Mouse (Mus musculus): ENCODE measurements around the gene Vegfb. TPM values are rescaled to one million over a fixed set of nuclear protein-coding genes. Genes with fewer than 3 reads are reported as not detected.

Gene Vegfb
- polyA plus RNA-seq, 1 experiment from 2014 or later: 26.2 TPM

DNA sequence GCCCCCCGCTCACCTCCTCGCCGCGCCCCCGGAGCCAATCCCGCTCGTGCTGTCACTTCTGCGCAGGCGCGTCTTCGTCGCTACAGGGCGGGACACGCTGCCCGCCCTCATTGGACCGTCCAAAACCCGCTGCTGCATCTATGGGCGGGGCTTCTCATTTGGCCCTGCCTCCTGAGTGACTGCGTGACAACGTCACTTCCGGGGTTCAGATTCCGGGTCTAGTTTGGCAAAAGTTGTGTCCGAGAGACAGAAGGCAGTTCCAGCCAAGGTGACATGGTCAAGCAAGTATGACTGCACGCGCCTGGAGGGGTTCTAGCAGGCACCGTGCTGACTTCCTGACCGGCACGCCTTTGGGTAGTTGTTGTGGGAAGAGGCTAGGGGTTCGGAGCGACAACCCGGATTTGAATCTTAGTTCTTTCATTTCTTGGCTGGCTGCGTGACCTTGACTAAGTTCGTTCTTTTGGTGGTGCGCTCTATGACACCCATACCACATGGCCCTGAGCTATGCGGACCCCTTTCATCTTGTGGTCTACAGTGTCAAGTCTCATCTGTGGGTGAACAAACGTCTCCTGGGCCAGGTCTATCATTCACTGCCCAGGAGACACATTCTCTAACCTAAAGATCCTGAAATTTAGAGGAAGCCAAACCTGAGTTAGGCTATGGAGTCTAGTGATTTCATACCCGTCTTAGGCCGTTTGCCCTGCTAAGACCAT is 6.9 kb downstream of the Vegfb start, which contains the start of gene Fkbp2:
Gene Fkbp2, minus strand, starts transcription at position 121 of the 713 bp plus-strand sequence.
- ATAC-seq (ENCODE audit: low FRiP score, low TSS enrichment) (peak; percentile 88), DNase-seq (ENCODE audit: low spot score) (peak; percentile 99)
- Histone ChIP-seq H3K4me1 (replicated peaks; ENCODE audit: control insufficient read depth, insufficient read depth) (peaks cover 8% of the 10 kb centered on the region; the same call in 1 of the 2 replicates), H3K27ac (replicated peaks) (peak within 1 kb of the TSS; percentile 82), H3K4me3 (ENCODE audit: low read depth, low read length) (peak within 1 kb of the TSS; percentile 64), H3K36me3 (ENCODE audit: control insufficient read depth, insufficient read depth, low read length) (peaks cover 6% of the 10 kb centered on the region), H3K9me3 (ENCODE audit: control insufficient read depth, low read length) (no peaks in the 10 kb centered on the region), H3K4me2 (replicated peaks; ENCODE audit: low read depth) (peak within 1 kb of the TSS; percentile 84), H3K9ac (ENCODE audit: low read length) (peak within 1 kb of the TSS; percentile 77), H3K27me3 (ENCODE audit: control insufficient read depth, insufficient read depth, low read length) (no peaks in the 10 kb centered on the region)
- TF ChIP-seq CTCF (IDR thresholded peaks at IDR 0.05; ENCODE audit: low read depth) (no peak), EP300 (optimal IDR thresholded peaks at IDR 0.05) (no peak)
- under 1% methylated on average over 38 of the region's 38 CpGs for WGBS

DNA sequence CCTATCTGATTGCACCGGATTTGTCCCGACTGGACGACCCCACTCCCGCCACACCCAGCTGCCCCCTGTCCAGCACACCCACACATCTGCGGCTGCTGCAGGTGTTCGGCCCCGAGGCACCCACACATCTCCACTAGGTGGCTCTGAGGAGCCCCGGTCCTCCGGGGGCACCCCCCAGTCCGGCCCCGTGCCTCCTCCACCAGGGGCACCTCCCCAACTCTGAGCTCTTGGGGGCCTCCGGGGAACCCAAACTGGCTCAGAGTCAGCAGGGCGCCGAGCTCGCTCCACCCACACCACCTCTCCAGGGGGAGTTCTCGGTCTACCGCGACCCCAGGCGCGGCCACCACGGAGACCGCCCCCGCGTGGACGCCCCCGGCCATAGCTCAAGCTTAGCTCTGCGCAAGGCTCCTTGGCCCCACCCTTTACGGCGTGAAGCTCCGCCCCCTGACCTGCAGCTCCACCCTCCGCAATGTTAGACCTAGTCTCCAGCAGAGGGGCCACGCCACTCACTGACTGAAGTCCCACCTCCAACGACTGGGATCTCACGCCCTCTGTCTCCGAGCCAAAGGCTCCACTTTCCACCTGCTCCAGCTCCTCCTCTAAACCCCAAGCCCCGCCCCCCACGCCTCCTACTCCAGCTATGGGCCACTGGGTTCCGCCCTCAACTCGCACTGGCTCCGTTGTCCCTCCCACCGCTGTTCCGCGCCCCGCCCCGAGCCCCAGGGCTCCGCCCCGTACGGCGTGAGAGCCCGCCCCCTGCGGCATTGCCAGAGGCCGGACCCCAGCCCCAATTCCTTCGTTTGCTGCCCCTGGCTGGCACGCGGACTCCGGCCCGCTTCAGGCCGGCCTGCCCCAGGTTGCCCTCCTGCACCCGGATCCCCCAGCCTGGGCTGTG is 7.7 kb downstream of the Vegfb start:
- Histone ChIP-seq H3K4me1 (replicated peaks; ENCODE audit: control insufficient read depth, insufficient read depth) (peaks cover 8% of the 10 kb centered on the region; the same call in 1 of the 2 replicates), H3K4me2 (replicated peaks; ENCODE audit: low read depth) (peak overlapping the region; percentile 84), H3K27ac (replicated peaks) (peak overlapping the region; percentile 82), H3K27me3 (ENCODE audit: control insufficient read depth, insufficient read depth, low read length) (no peaks in the 10 kb centered on the region), H3K9ac (ENCODE audit: low read length) (peak overlapping the region; percentile 77), H3K9me3 (ENCODE audit: control insufficient read depth, low read length) (no peaks in the 10 kb centered on the region), H3K4me3 (ENCODE audit: low read depth, low read length) (peak overlapping the region; percentile 64), H3K36me3 (ENCODE audit: control insufficient read depth, insufficient read depth, low read length) (peaks cover 6% of the 10 kb centered on the region)
- ATAC-seq (ENCODE audit: low FRiP score, low TSS enrichment) (peak; percentile 92), DNase-seq (ENCODE audit: low spot score) (peak; percentile 100)
- under 1% methylated on average over 55 of the region's 59 CpGs for WGBS
- TF ChIP-seq CTCF (IDR thresholded peaks at IDR 0.05; ENCODE audit: low read depth) (peak; percentile 75), EP300 (optimal IDR thresholded peaks at IDR 0.05) (no peak)

DNA sequence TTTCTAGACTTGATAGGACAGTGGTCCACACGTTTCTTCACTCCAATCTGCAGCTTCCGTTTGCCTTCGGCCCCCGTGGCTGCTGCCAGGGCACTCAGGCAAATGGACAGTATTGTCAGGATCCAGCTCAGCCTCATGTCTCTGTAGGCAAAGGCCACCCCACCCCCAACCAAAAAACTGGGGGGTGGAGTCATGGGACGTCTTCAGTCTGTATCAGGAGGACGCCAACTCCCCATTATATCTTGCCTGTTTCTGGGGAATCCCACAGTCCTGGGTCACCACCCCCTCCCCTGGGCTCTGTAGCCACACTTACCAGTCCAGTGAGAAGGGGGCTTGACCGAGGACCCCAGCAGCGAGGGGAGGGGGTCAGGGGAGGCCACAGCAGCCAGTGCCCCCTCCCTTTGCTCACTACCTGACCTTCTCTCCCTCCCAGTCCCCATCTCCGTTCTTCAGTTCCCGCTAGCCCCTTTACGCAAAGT is 8.4 kb downstream of the Vegfb start:
- peak overlapping the region; percentile 64 for H3K4me3 ChIP-seq (ENCODE audit: low read depth, low read length)
- no peaks in the 10 kb centered on the region for H3K9me3 ChIP-seq (ENCODE audit: control insufficient read depth, low read length)
- WGBS: 5% methylated on average over 11 of the region's 11 CpGs
- H3K4me2 ChIP-seq (replicated peaks; ENCODE audit: low read depth): peak overlapping the region; percentile 84
- H3K9ac ChIP-seq (ENCODE audit: low read length): peak overlapping the region; percentile 67
- H3K4me1 ChIP-seq (replicated peaks; ENCODE audit: control insufficient read depth, insufficient read depth): peaks cover 8% of the 10 kb centered on the region; the same call in 1 of the 2 replicates
- H3K36me3 ChIP-seq (ENCODE audit: control insufficient read depth, insufficient read depth, low read length): peaks cover 6% of the 10 kb centered on the region
- no peaks in the 10 kb centered on the region for H3K27me3 ChIP-seq (ENCODE audit: control insufficient read depth, insufficient read depth, low read length)
- peak overlapping the region; percentile 81 for H3K27ac ChIP-seq (replicated peaks)
- ATAC-seq (ENCODE audit: low FRiP score, low TSS enrichment): no peak
- no peak for DNase-seq (ENCODE audit: low spot score)
- TF ChIP-seq EP300 (optimal IDR thresholded peaks at IDR 0.05) (no peak), CTCF (IDR thresholded peaks at IDR 0.05; ENCODE audit: low read depth) (no peak)

DNA sequence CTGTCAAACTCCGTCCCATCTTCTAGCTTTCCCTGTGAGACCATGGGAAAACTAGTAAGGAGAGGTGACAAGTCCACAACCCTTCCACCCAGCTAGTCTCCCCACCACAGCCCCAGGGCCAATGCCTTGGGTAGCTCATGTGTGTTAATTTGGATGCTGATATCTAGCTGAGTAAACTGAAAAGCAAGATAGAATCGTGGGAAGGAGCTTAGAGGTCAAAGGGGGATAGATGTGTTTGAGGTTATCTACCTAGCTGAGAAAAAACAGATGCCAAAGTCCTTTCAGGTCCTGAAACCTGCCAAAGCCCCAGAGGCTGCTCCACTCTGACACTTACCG is 8.8 kb downstream of the Vegfb start:
- DNase-seq (ENCODE audit: low spot score): no peak
- no peak for ATAC-seq (ENCODE audit: low FRiP score, low TSS enrichment)
- 35% methylated on average over 3 of the region's 3 CpGs for WGBS
- H3K9me3 ChIP-seq (ENCODE audit: control insufficient read depth, low read length): no peaks in the 10 kb centered on the region
- H3K4me3 ChIP-seq (ENCODE audit: low read depth, low read length): peak overlapping the region; percentile 64; the same call in 1 of the 2 replicates
- 0 out of 2 replicates have a peak overlapping the region, but pooled peaks have one; percentile 27 for H3K9ac ChIP-seq (ENCODE audit: low read length)
- peaks cover 8% of the 10 kb centered on the region; the same call in 1 of the 2 replicates for H3K4me1 ChIP-seq (replicated peaks; ENCODE audit: control insufficient read depth, insufficient read depth)
- H3K27ac ChIP-seq (replicated peaks): no peak overlapping the region
- TF ChIP-seq CTCF (IDR thresholded peaks at IDR 0.05; ENCODE audit: low read depth) (no peak), EP300 (optimal IDR thresholded peaks at IDR 0.05) (no peak)
- no peaks in the 10 kb centered on the region for H3K27me3 ChIP-seq (ENCODE audit: control insufficient read depth, insufficient read depth, low read length)
- peak overlapping the region; percentile 84 for H3K4me2 ChIP-seq (replicated peaks; ENCODE audit: low read depth)
- H3K36me3 ChIP-seq (ENCODE audit: control insufficient read depth, insufficient read depth, low read length): peaks cover 6% of the 10 kb centered on the region

DNA sequence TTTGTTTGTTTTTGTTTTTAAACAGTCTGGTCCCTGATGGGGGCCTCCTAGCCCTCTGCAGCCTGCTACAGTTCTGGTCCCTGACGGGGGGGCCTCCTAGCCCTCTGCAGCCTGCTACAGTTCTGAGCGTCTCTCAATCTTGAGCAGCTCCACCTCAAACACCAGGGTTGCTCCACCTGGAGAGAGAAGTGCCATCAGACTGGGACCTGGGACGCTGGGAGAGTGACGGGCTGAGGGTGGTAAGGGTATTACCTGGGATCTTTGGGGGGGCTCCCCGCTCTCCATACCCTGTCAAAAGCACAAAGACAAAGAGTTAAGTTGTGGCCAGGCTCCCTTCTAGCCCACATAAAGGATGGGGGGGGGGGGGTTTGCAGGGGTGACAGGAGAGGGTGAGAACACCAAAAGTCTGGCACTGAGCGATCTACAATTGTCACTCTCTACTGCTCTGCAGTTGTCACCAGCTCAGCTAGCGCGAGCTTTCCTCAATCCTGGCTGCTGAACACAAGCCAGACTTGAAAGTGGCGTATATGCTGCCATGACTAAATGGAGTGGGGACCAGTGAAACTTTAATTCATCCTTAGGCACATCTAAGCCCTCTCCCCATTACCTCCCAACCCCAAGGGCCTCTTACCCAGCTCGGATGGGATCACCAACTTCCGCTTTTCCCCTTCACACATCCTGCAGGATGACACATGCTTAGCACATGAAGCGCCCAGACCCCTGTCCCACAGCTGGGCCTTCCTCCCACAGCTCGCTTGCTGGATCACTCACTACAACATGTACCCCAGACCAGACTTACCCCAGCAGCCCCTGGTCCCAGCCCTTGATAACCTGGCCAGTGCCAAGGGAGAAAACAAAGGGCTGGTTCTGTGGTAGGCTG is 9.5 kb downstream of the Vegfb start:
- ATAC-seq (ENCODE audit: low FRiP score, low TSS enrichment): no peak
- H3K4me2 ChIP-seq (replicated peaks; ENCODE audit: low read depth): peak overlapping the region; percentile 84; the same call in 1 of the 2 replicates
- 77% methylated on average over 13 of the region's 13 CpGs for WGBS
- no peak for TF ChIP-seq CTCF (IDR thresholded peaks at IDR 0.05; ENCODE audit: low read depth)
- TF ChIP-seq EP300 (optimal IDR thresholded peaks at IDR 0.05): no peak
- peak overlapping the region; percentile 27; the same call in 1 of the 2 replicates for H3K9ac ChIP-seq (ENCODE audit: low read length)
- no peaks in the 10 kb centered on the region for H3K27me3 ChIP-seq (ENCODE audit: control insufficient read depth, insufficient read depth, low read length)
- no peak for DNase-seq (ENCODE audit: low spot score)
- no peak overlapping the region for H3K27ac ChIP-seq (replicated peaks)
- H3K9me3 ChIP-seq (ENCODE audit: control insufficient read depth, low read length): no peaks in the 10 kb centered on the region
- peaks cover 6% of the 10 kb centered on the region for H3K36me3 ChIP-seq (ENCODE audit: control insufficient read depth, insufficient read depth, low read length)
- H3K4me1 ChIP-seq (replicated peaks; ENCODE audit: control insufficient read depth, insufficient read depth): peaks cover 8% of the 10 kb centered on the region; the same call in 1 of the 2 replicates
- no peak overlapping the region for H3K4me3 ChIP-seq (ENCODE audit: low read depth, low read length)

Data from stomach, postnatal 0 days (tissue).